Mouse (Mus musculus): ENCODE data around the gene Mdm2. TPM values are rescaled to one million over a fixed set of nuclear protein-coding genes. Genes with fewer than 3 reads are reported as not detected.
A peak's percentile ranks its signal among the peaks of the same experiment; 100 is the strongest.

The Mdm2 gene
- total RNA-seq, 2 experiments from 2014 or later: 45.6 to 58.8 TPM

- no peak for ATAC-seq (replicated peaks; ENCODE audit: low FRiP score, low TSS enrichment, poor library complexity, severe bottlenecking)
Measured at GRCm38 (mm10) chr10:117641400-117642200, 69.0 kb downstream of the Mdm2 start.

DNA sequence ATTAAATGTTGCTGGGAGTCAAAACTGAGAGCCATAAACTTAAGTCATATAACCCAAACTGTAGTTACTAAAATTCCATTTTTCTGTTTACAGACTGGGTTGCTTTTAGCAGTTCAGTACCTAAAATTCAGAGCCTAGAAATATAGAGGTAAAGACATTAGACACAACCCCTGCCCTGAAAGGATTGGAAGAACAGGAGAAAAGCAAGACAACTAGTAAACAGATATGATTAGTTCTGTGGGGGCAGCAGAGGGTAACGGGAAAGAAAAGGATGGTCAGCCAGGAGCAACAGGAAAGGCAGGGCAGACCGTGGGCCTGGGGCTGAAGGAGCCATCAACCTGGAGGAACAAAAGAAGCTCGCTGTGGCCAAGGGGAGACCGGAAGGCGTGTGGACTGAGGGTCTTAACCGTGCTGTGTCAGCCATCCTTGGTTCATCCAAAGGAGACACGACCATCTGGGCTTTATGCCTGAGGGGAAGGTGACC, 69.9 kb downstream of the Mdm2 start:
- no peak for ATAC-seq (replicated peaks; ENCODE audit: low FRiP score, low TSS enrichment, poor library complexity, severe bottlenecking)

DNA sequence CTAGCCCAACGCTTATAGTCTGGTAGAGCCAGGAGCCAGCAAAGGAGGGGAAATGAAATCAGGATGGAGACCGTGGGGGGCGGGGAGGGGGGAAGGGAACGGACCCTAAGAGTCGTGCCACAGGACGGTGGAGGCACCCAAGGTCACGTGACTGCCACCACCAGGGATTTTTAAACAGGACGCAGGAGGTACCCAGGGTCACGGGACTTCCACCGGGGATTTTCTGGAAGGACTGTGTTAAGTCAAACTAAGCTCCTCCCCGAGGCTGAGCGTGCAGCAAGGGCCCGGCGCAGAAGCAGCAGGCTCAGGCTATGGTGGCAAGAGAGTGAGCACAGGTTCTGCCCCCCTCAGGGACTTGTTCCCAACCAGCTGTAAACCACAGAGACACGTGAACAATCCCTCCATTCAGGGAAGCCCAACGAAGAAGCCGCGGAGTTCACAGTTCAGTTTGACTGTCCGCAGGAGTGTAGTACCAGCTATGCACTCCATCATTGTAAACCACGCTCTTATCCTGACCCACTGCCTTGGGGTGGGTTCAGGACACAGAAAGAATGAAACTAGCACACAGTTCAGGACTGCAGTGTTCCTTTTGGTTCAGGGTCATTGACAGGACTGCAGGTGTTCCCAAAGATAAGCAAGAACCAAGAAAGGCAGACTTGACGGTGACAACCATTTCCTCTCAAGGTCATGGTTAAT, 70.5 kb downstream of the Mdm2 start:
- peak; percentile 78 for ATAC-seq (replicated peaks; ENCODE audit: low FRiP score, low TSS enrichment, poor library complexity, severe bottlenecking)

GRCm38 (mm10) chr10:117639221-117639599, 71.3 kb downstream of the Mdm2 start:
- no peak for ATAC-seq (replicated peaks; ENCODE audit: low FRiP score, low TSS enrichment, poor library complexity, severe bottlenecking)

Other genes with a start within 250 kb of the Mdm2 start
- gene Cpm, start 81.3 kb downstream of the Mdm2 start, total RNA-seq (2014; fragmentation: Nextera tagmentation): 0.85 and 0.94 TPM in 2 replicates
- not detected in 2 replicates for gene Cpm, start 81.3 kb downstream of the Mdm2 start, total RNA-seq (2017)
- 1.3 and 7.2 TPM in 2 replicates for gene Slc35e3, start 35.6 kb upstream of the Mdm2 start, total RNA-seq (2014; fragmentation: Nextera tagmentation)
- gene Slc35e3, start 35.6 kb upstream of the Mdm2 start, total RNA-seq (2017): 5.0 and 5.2 TPM in 2 replicates
- gene Nup107, start 81.9 kb upstream of the Mdm2 start, total RNA-seq (2014; fragmentation: Nextera tagmentation): 87.2 and 100 TPM in 2 replicates
- gene Nup107, start 81.9 kb upstream of the Mdm2 start, total RNA-seq (2017): 128 and 133 TPM in 2 replicates
- 56.8 and 92.2 TPM in 2 replicates for gene Rap1b, start 135.3 kb upstream of the Mdm2 start, total RNA-seq (2014; fragmentation: Nextera tagmentation)
- 67.4 and 73.2 TPM in 2 replicates for gene Rap1b, start 135.3 kb upstream of the Mdm2 start, total RNA-seq (2017)

All from megakaryocyte-erythroid progenitor cell, adult 5-6 weeks (primary cell).